Mouse (Mus musculus) splenic B cell, adult 2 months (primary cell): ENCODE results near the gene Jak1.

Experiments
- DNase-seq: peaks from one replicate; pipeline ENCODE4 v3.0.0-alpha.2; 2011; ENCODE audit warnings: low read depth, low spot score
- H3K27me3 ChIP-seq: 2 replicates; pipeline ENCODE4 v1.6.1; 2012; ENCODE audit warnings: mild to moderate bottlenecking, low read length, moderate library complexity, mixed read lengths; ENCODE audit not compliant: control insufficient read depth, poor library complexity, insufficient read depth, severe bottlenecking
- H3K36me3 ChIP-seq: 2 replicates; pipeline ENCODE4 v1.6.1; 2012; ENCODE audit warnings: mild to moderate bottlenecking, low read length, moderate library complexity, mixed read lengths; ENCODE audit not compliant: control insufficient read depth, poor library complexity, insufficient read depth, severe bottlenecking

The Jak1 gene

DNA sequence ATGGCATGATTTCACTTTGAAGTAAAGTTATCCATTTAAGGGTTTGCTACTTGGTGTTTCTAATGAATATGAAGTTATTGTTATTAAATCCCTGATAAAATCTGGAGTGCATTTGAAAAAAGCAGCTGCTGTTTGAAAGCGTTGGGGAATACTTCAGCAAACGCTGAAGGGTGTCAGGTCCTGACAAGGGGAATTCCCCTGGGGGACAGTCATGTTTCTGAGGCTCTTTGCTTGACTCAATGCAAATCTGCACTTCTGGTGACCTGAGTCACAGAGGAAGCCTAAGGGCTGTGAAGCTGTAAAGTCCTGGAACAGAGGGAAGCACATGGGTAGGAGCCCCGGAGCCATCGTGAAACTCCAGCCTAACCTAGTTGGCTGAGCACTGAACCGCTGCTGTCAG, 123.3 kb downstream of the Jak1 start:
- no peak for DNase-seq

DNA sequence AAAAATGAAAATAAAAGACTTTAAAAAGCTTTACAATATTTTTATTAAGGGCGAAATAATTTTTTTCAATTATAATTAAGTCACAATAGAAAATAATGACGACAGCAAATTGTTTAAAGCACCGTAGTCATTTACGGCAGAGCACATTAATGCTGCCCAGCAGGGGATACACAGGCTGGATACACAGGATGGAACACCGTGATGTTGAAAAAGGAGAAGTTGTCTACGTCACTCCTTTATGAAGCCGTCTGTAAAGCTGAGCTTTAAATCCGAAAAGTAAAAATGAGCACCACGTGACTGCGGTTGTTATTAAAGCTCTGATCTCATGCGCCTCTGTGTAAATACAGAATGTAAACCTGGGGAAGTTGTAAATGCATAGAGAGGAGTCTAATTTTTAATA, 127.1 kb downstream of the Jak1 start:
- peak; percentile 48 for DNase-seq
- Histone ChIP-seq H3K27me3 (no peaks in the 10 kb centered on the region; the same call in 1 of the 2 replicates), H3K36me3 (no peaks in the 10 kb centered on the region)

More for the DNA sequence above, 123.3 kb downstream of the Jak1 start:
- H3K36me3 ChIP-seq: no peaks in the 10 kb centered on the region
- H3K27me3 ChIP-seq: no peaks in the 10 kb centered on the region; the same call in 1 of the 2 replicates

DNA sequence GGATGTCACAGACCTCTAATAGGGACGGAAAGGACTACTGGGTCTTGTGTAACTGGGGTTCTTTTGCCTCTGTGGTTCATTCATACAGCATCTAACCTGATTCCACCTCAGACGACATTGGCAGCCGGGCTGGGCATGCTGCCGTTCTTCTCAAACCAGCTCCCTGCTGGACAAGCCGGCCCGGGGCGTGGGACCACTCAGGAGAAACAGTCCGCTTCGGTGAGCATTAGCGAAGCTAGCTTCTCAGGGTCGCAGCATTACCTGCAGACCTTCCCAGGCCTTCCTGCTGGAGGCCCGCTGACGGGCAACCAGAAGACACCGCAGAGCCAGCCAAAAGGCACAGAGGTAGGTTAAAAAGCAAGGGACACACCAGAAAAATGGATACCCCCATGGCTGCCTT, 129.2 kb downstream of the Jak1 start:
- no peaks in the 10 kb centered on the region; the same call in 1 of the 2 replicates for H3K27me3 ChIP-seq
- H3K36me3 ChIP-seq: no peaks in the 10 kb centered on the region
- DNase-seq: no peak

DNA sequence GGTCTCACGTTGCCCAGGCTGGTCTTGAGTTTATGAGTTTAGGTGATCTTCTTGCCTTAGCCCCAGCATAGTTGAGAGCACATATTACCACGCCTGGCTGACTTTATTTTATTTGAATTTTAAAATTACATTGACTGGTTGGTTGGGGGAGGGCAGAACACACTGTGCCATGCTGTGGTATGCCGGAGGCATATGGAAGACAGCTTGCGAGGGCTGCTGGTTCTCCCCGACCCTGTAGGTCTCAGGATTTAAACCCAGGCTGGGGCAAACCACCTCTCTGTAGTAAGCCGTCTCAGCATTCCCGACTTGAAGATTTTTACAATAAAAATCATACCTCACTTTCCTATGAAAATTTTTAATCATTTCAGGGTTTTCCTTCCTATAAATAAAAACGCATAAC, 130.1 kb downstream of the Jak1 start:
- Histone ChIP-seq H3K27me3 (no peaks in the 10 kb centered on the region; the same call in 1 of the 2 replicates), H3K36me3 (no peaks in the 10 kb centered on the region)
- DNase-seq: no peak

DNA sequence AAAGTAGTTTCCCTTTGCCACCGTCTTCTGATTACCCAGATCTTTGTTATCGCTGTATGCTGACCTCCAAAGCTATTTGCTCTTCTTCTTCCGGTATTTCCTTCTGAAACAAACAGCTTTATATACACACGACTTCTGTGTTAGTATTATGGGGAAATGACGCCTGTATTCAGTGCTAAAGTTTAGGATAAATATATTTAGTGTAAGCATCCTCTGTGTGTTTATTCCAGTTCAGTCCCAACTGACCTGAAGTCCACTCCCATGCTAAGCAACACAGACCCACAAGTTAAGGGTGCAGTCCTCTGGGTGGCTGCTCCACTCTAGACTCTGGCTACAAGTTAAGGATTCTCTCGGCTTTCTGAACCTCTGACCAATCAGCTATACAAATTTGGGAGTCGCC, 144.1 kb downstream of the Jak1 start:
- Histone ChIP-seq H3K27me3 (no peaks in the 10 kb centered on the region), H3K36me3 (no peaks in the 10 kb centered on the region)
- no peak for DNase-seq

DNA sequence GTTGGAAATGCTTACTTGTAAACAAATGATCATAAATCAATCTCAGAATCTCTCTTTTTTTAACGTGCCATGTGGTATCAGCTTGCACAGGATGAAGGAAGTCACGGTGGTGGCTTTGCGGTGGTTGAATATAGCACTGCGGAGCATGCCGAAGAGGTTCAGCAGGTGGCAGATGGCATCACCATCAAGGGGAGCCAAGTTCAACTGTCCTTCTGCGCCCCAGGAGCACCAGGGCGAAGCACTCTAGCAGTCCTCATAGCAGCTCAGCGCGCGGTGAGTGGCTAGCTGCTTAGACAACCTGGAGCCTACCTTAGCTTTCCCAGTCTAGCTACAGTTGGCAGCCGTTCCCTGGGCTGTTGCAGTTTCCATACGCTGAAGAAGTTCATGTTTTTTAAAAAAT, 158.0 kb downstream of the Jak1 start:
- no peak for DNase-seq
- Histone ChIP-seq H3K36me3 (no peaks in the 10 kb centered on the region), H3K27me3 (no peaks in the 10 kb centered on the region)
